Mouse (Mus musculus) brain, embryonic 14.5 days (tissue): ENCODE measurements around the gene Psmd6.

ENCODE experiments used
- CTCF ChIP-seq: fragments of 200-500 bp; IDR thresholded peaks from 2 replicates; pipeline ENCODE4 v1.5.1; 2012; ENCODE audit warnings: inconsistent platforms, mild to moderate bottlenecking, moderate library complexity, borderline replicate concordance; ENCODE audit not compliant: insufficient read depth, insufficient read length; ENCODE audit errors: extremely low read depth
- POLR2A ChIP-seq: fragments of 200-500 bp; IDR thresholded peaks from 2 replicates; pipeline ENCODE4 v1.6.1; 2012; ENCODE audit warnings: mild to moderate bottlenecking, inconsistent platforms, borderline replicate concordance; ENCODE audit not compliant: poor library complexity, insufficient read depth, insufficient read length, severe bottlenecking; ENCODE audit errors: extremely low read depth

- TF ChIP-seq POLR2A (no peak), CTCF (no peak)
Observed at GRCm38 (mm10) chr14:14065142-14065498, 55.7 kb downstream of the Psmd6 start.
